Mouse (Mus musculus) heart, embryonic 12.5 days (tissue): Measurements from ENCODE around the gene Slc25a34. TPM values are rescaled to one million over a fixed set of nuclear protein-coding genes. Genes with fewer than 3 reads are reported as not detected.

Source experiments
- ATAC-seq: fragments of 200-750 bp; cut with Nextera tagmentation; 2 replicates; pipeline ENCODE4 v1.8.0; 2017; ENCODE audit warnings: moderate TSS enrichment, moderate library complexity; ENCODE audit not compliant: insufficient number of reproducible peaks, low FRiP score
- H3K27ac ChIP-seq: fragments of 300-500 bp; sonication (generic); 2 replicates; pipeline ENCODE4 v1.5.1; 2016; ENCODE audit warnings: mild to moderate bottlenecking, moderate library complexity; ENCODE audit not compliant: poor library complexity, severe bottlenecking
- H3K27me3 ChIP-seq: fragments of 300-500 bp; sonication (generic); replicated peaks from 2 replicates; pipeline ENCODE4 v1.6.1; 2016; ENCODE audit warnings: mild to moderate bottlenecking, moderate library complexity
- H3K36me3 ChIP-seq: fragments of 300-500 bp; sonication (generic); 2 replicates; pipeline ENCODE4 v1.6.1; 2016; ENCODE audit warnings: mild to moderate bottlenecking, moderate library complexity
- H3K4me1 ChIP-seq: fragments of 300-500 bp; sonication (generic); replicated peaks from 2 replicates; pipeline ENCODE4 v1.6.1; 2016; ENCODE audit warnings: mild to moderate bottlenecking
- H3K4me2 ChIP-seq: fragments of 300-500 bp; sonication (generic); 2 replicates; pipeline ENCODE4 v1.6.1; 2016; ENCODE audit warnings: mild to moderate bottlenecking, moderate library complexity
- H3K4me3 ChIP-seq: fragments of 300-500 bp; sonication (generic); 2 replicates; pipeline ENCODE4 v1.5.1; 2016; ENCODE audit warnings: mild to moderate bottlenecking
- H3K9ac ChIP-seq: fragments of 300-500 bp; sonication (generic); 2 replicates; pipeline ENCODE4 v1.6.1; 2016; ENCODE audit warnings: mild to moderate bottlenecking, moderate library complexity
- H3K9me3 ChIP-seq: fragments of 300-500 bp; sonication (generic); replicated peaks from 2 replicates; pipeline ENCODE4 v1.6.1; 2016; ENCODE audit warnings: mild to moderate bottlenecking, moderate library complexity
- WGBS: fragments of 180-500 bp; shearing (Covaris S2); methylation state at CpG from one replicate; pipeline ENCODE4 v1.1.7; 2016; 5-methylcytosine and 5-hydroxymethylcytosine counted together
- polyA plus RNA-seq: library from polyadenylated mRNA; unstranded; fragments of >200 nt; fragmentation: Nextera tagmentation; extraction: Ambion mirVana; gene quantifications from 2 replicates; pipeline ENCODE4 v1.2.1, GENCODE M21; 2016

Slc25a34 gene
- polyA plus RNA-seq, 1 experiment from 2014 or later: 0.24 TPM

GRCm38 (mm10) chr4:141599251-141600141, 24.1 kb downstream of the Slc25a34 start:
- Histone ChIP-seq H3K9ac (peak overlapping the region; percentile 87), H3K27ac (peak overlapping the region; percentile 84), H3K4me3 (peak overlapping the region; percentile 76), H3K36me3 (peaks cover 13% of the 10 kb centered on the region), H3K4me2 (peak overlapping the region; percentile 91), H3K27me3 (no peaks in the 10 kb centered on the region), H3K9me3 (no peaks in the 10 kb centered on the region), H3K4me1 (peaks cover 51% of the 10 kb centered on the region)
- peak; percentile 31; the same call in 1 of the 2 replicates for ATAC-seq
- under 1% methylated on average over 54 of the region's 57 CpGs for WGBS

GRCm38 (mm10) chr4:141598894-141599250, 24.7 kb downstream of the Slc25a34 start:
- H3K9me3 ChIP-seq: no peaks in the 10 kb centered on the region
- H3K4me3 ChIP-seq: peak overlapping the region; percentile 76
- 2% methylated on average over 9 of the region's 9 CpGs for WGBS
- H3K36me3 ChIP-seq: peaks cover 19% of the 10 kb centered on the region
- ATAC-seq: no peak
- H3K9ac ChIP-seq: peak overlapping the region; percentile 87
- H3K4me2 ChIP-seq: peak overlapping the region; percentile 91
- peaks cover 45% of the 10 kb centered on the region for H3K4me1 ChIP-seq
- peak overlapping the region; percentile 84 for H3K27ac ChIP-seq
- no peaks in the 10 kb centered on the region for H3K27me3 ChIP-seq

GRCm38 (mm10) chr4:141598199-141598893, 25.3 kb downstream of the Slc25a34 start:
- Histone ChIP-seq H3K9me3 (no peaks in the 10 kb centered on the region), H3K36me3 (peaks cover 22% of the 10 kb centered on the region), H3K4me1 (peaks cover 40% of the 10 kb centered on the region), H3K27ac (peak overlapping the region; percentile 84), H3K27me3 (no peaks in the 10 kb centered on the region), H3K4me3 (peak overlapping the region; percentile 76), H3K9ac (peak overlapping the region; percentile 87), H3K4me2 (peak overlapping the region; percentile 91)
- peak; percentile 37; the same call in 1 of the 2 replicates for ATAC-seq
- 2% methylated on average over 19 of the region's 19 CpGs for WGBS

- no peak for ATAC-seq
- 69% methylated on average over 8 of the region's 8 CpGs for WGBS
- Histone ChIP-seq H3K4me3 (no peak overlapping the region), H3K36me3 (peaks cover 38% of the 10 kb centered on the region), H3K4me2 (no peak overlapping the region), H3K9ac (no peak overlapping the region), H3K27me3 (no peaks in the 10 kb centered on the region), H3K27ac (no peak overlapping the region), H3K9me3 (no peaks in the 10 kb centered on the region), H3K4me1 (peaks cover 27% of the 10 kb centered on the region)
These were observed 26.8 kb downstream of the Slc25a34 start for GRCm38 (mm10) chr4:141596700-141597328.

GRCm38 (mm10) chr4:141595605-141596268, 27.9 kb downstream of the Slc25a34 start:
- Histone ChIP-seq H3K9ac (no peak overlapping the region), H3K4me2 (no peak overlapping the region), H3K4me3 (no peak overlapping the region), H3K36me3 (peaks cover 47% of the 10 kb centered on the region), H3K9me3 (no peaks in the 10 kb centered on the region), H3K4me1 (peaks cover 17% of the 10 kb centered on the region), H3K27ac (no peak overlapping the region), H3K27me3 (no peaks in the 10 kb centered on the region)
- ATAC-seq: no peak
- WGBS: 78% methylated on average over 9 of the region's 9 CpGs

GRCm38 (mm10) chr4:141595138-141595537, 28.5 kb downstream of the Slc25a34 start:
- Histone ChIP-seq H3K4me2 (no peak overlapping the region), H3K27me3 (no peaks in the 10 kb centered on the region), H3K27ac (no peak overlapping the region), H3K4me3 (no peak overlapping the region), H3K9me3 (no peaks in the 10 kb centered on the region), H3K36me3 (peaks cover 51% of the 10 kb centered on the region), H3K9ac (no peak overlapping the region), H3K4me1 (peaks cover 11% of the 10 kb centered on the region)
- 83% methylated on average over 11 of the region's 11 CpGs for WGBS
- no peak for ATAC-seq

GRCm38 (mm10) chr4:141591547-141591946, 32.1 kb downstream of the Slc25a34 start:
- Histone ChIP-seq H3K27ac (no peak overlapping the region), H3K4me3 (no peak overlapping the region), H3K27me3 (no peaks in the 10 kb centered on the region), H3K4me1 (no peaks in the 10 kb centered on the region), H3K9me3 (no peaks in the 10 kb centered on the region), H3K9ac (no peak overlapping the region), H3K36me3 (peaks cover 83% of the 10 kb centered on the region), H3K4me2 (no peak overlapping the region)
- ATAC-seq: no peak
- WGBS: 27% methylated on average over 3 of the region's 3 CpGs

GRCm38 (mm10) chr4:141583919-141584318, 39.7 kb downstream of the Slc25a34 start:
- no peaks in the 10 kb centered on the region for H3K9me3 ChIP-seq
- H3K9ac ChIP-seq: no peak overlapping the region
- no peak overlapping the region for H3K4me2 ChIP-seq
- no peak overlapping the region for H3K4me3 ChIP-seq
- peaks cover 83% of the 10 kb centered on the region for H3K36me3 ChIP-seq
- H3K27me3 ChIP-seq: no peaks in the 10 kb centered on the region
- 91% methylated on average over 8 of the region's 8 CpGs for WGBS
- ATAC-seq: no peak
- H3K4me1 ChIP-seq: peaks cover 6% of the 10 kb centered on the region; the same call in 1 of the 2 replicates
- no peak overlapping the region for H3K27ac ChIP-seq

GRCm38 (mm10) chr4:141581051-141581450, 42.6 kb downstream of the Slc25a34 start:
- no peak for ATAC-seq
- peaks cover 90% of the 10 kb centered on the region for H3K36me3 ChIP-seq
- WGBS: 88% methylated on average over 13 of the region's 13 CpGs

GRCm38 (mm10) chr4:141578833-141579232, 44.8 kb downstream of the Slc25a34 start:
- ATAC-seq: no peak
- H3K27ac ChIP-seq: no peak overlapping the region

More at GRCm38 (mm10) chr4:141581051-141581450, 42.6 kb downstream of the Slc25a34 start:
- no peak overlapping the region for H3K4me2 ChIP-seq
- H3K9me3 ChIP-seq: no peaks in the 10 kb centered on the region
- no peak overlapping the region for H3K27ac ChIP-seq
- peaks cover 8% of the 10 kb centered on the region; the same call in 1 of the 2 replicates for H3K4me1 ChIP-seq
- no peak overlapping the region for H3K4me3 ChIP-seq
- no peaks in the 10 kb centered on the region for H3K27me3 ChIP-seq
- no peak overlapping the region for H3K9ac ChIP-seq

More at GRCm38 (mm10) chr4:141578833-141579232, 44.8 kb downstream of the Slc25a34 start:
- Histone ChIP-seq H3K4me3 (no peak overlapping the region), H3K9ac (no peak overlapping the region), H3K4me2 (no peak overlapping the region), H3K9me3 (no peaks in the 10 kb centered on the region), H3K4me1 (peaks cover 16% of the 10 kb centered on the region), H3K36me3 (peaks cover 70% of the 10 kb centered on the region), H3K27me3 (no peaks in the 10 kb centered on the region)
- 24% methylated on average over 3 of the region's 3 CpGs for WGBS
